Mouse (Mus musculus) cerebellum, postnatal 4 days (tissue): ENCODE data around the gene Lrrc31.

Experiments
- DNase-seq, 2 experiments: peaks; one replicate each; pipeline ENCODE4 v3.0.0; 2022; ENCODE audit warnings: low spot score in 2 of 2, mixed read lengths in 1 of 2

Gene Lrrc31

GRCm38 (mm10) chr3:30690976-30691375 lies 8.7 kb downstream of the Lrrc31 start:
- DNase-seq = no peak

DNA sequence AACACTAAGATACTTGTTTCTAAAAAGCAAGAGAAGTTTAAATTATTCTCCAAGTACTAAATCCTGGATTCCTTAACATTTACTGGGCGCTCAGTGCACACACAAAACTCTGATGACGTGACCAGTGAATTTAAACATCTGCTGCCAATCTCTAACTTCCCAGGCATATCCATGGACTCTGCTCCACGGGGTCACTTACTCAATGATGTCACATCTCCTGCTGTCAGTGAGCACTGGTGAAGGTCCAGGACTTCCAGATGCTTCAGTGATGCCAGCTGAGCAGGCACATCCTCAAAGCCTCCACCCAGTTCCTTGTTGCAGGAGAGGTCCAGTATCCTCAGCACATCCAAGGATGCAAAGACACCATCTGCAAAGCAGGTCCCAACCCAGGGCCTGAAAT lies 12.4 kb downstream of the Lrrc31 start:
- no peak for DNase-seq

- DNase-seq = no peak
Observed at GRCm38 (mm10) chr3:30683190-30683589, 16.5 kb downstream of the Lrrc31 start.

DNA sequence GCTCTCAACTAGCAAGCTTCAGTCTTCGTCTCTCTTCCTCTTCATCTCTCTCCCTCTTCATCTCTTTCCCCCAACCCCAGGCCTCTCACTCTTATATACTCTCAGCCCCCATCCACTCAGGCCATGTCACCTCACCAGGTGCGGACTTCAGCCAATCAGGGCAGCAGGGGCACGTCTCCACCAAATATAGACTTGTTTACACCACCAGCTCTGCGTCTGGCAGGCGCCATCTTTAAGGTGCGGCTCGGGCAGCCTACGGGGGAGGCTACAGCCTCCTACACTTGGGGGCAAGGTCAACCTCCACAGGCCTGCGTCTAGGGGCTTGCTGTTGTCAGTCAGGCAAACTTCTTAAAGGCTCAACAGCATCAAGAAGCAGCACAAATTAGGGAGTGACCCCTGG lies 41.2 kb downstream of the Lrrc31 start:
- no peak for DNase-seq

DNA sequence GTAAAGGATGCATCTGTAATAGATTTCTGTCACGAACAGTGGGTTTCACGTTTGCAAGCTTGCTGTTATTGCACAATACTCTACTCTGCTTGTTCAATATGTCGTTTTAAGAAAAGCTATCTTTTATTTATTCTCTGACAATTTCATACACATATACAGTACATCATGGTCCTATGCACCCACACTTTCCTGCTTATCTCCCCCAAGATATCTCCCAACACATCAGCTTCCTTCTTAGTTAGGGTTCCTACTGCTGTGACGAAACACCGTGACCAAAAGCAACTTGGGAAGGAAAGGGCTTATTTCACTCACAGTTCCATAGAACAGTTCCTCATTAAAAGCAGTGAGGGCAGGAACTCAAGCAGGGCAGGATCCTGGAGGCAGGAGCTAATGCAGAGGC lies 43.7 kb downstream of the Lrrc31 start:
- no peak for DNase-seq

DNA sequence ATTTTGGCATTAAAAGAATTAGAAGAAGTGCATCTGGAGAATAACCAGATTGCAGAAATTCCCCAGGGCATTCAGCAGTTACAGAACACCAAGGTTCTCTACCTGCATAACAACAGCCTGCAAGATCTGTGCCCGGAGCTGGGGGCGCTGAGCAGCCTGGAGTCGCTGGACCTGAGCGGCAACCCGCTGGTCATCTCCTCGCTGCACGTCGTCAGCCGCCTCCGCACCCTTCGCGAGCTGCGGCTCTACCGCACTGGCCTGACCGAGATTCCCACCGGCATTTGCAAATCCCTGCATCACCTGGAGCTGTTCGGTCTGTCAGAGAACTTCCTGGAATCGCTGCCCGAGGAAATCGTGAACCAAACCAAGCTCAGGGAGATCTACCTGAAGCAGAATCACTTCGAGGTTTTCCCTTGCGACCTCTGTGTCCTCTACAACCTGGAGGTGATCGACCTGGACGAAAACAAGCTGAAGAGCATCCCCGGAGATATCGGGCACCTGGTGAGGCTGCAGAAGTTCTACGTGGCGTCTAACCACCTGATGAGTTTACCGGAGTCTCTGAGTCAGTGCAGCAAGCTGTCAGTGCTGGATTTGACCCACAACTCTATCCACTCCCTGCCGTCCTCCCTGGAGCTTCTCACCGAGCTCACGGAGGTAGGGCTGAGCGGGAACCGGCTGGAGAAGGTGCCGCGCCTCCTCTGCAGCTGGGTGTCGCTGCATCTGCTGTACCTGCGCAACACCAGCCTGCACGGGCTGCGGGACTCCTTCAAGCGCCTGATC lies 49.4 kb downstream of the Lrrc31 start:
- DNase-seq = no peak

GRCm38 (mm10) chr3:30648466-30648865 lies 51.2 kb downstream of the Lrrc31 start:
- DNase-seq = no peak

- DNase-seq = peak in 1 of 2 experiments; percentile 9
Observed at GRCm38 (mm10) chr3:30647440-30648090, 52.1 kb downstream of the Lrrc31 start, which contains the start of gene Lrrc34. Gene Lrrc34 (minus strand): TSS chr3:30647869.

DNA sequence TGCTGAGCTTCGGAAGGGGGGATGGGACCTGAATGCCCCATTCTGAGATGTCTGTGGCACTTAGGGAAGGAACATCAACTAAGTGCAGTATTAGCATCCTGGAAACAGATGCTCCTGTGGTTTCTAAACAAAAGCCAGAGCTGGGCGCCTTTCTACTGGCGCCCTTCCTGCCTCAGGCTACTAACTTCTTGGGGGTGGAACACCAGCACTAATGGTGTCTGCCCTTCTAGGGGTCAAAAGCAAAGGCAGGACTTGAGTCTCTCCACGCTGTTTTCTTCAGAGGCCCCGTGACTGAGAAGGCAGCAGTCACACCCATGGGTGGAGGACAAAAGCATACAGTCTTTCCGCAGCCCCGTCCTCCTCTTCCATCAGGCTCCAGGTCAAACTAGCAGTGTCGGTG lies 52.9 kb downstream of the Lrrc31 start:
- DNase-seq = no peak

GRCm38 (mm10) chr3:30644207-30644606 lies 55.4 kb downstream of the Lrrc31 start, which contains the start of gene Lrriq4:
Gene Lrriq4 (plus strand): TSS chr3:30644507.
- DNase-seq = no peak

DNA sequence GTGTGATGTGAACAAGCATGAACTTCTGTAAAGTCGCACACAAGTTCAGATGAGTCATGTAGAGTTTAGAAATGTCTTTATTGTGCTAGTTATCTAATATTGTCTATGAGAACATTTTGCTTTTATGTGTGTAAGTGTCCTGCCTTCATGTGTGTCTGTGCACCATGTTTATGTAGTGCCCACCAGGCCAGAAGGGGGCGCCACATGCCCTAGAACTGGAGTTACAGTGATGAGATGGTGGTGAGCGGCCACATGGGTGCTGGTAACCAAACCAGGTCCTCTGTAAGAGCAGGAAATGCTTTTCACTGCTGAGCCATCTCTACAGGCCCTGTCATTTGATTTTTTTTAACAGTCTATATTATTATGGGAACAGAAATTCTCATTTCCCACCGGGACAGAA lies 64.0 kb downstream of the Lrrc31 start:
- DNase-seq = no peak

DNA sequence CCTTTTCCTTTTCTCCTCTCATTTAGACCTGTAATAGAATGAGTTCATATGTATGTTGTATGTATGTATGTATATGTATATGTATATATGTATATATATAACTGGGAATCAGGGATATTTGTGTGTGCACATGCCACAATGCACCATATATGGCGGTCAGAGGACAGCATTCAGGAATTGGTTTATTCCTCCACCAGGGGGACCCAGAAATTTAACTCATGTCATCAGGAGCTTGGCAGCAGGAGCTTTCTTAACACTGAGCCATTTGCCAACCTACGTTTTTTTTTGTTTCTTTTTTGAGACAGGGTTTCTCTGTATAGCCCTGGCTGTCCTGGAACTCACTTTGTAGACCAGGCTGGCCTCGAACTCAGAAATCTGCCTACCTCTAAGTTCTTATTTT lies 66.0 kb downstream of the Lrrc31 start:
- DNase-seq = no peak
